11 mouse cellular contexts compared by ENCODE assay signal in genomic region chrX:103674674-103675073, GRCm38 (mm10). TPM values are rescaled to one million over a fixed set of nuclear protein-coding genes. Genes with fewer than 3 reads are reported as not detected.
DNase-seq lines count a peak whose midpoint lies in the region; ATAC-seq and TF ChIP-seq lines count a peak whose summit lies in the region.
"Had no signal": no experiment of that assay in that cellular context is flagged by ENCODE, and none has a peak within 500 bp of the region (broad histone marks: within the 10 kb centered on the region; RNA-seq: fewer than 3 reads in every experiment).

No protein-coding gene starts in this region.

- ATAC-seq in hindbrain, embryonic 14.5 days (ENCODE audit: low FRiP score): no peak
- ATAC-seq in hindbrain, embryonic 12.5 days (ENCODE audit: low FRiP score): no peak
- ATAC-seq in midbrain, embryonic 14.5 days (ENCODE audit: low FRiP score, low TSS enrichment): no peak
- no peak for ATAC-seq in midbrain, embryonic 15.5 days (replicated peaks)

- H3K36me3 ChIP-seq in hindbrain, embryonic 14.5 days (replicated peaks; ENCODE audit: control insufficient read depth, insufficient read depth): no peaks in the 10 kb centered on the region
- H3K36me3 ChIP-seq in hindbrain, embryonic 12.5 days: no peaks in the 10 kb centered on the region
- H3K36me3 ChIP-seq in midbrain, embryonic 14.5 days (ENCODE audit: control insufficient read depth, insufficient read depth, low read length): no peaks in the 10 kb centered on the region
- H3K36me3 ChIP-seq in midbrain, embryonic 15.5 days (replicated peaks): no peaks in the 10 kb centered on the region
- H3K36me3 ChIP-seq: hindbrain, embryonic 13.5 days had no signal

- peak; percentile 27; the same call in 1 of the 2 replicates for TF ChIP-seq CTCF in brain, embryonic 14.5 days (IDR thresholded peaks at IDR 0.05; ENCODE audit: borderline replicate concordance, extremely low read depth, insufficient read depth, insufficient read length)

- peak; percentile 50 for DNase-seq in hindbrain, embryonic 14.5 days (ENCODE audit: low spot score)
- DNase-seq in midbrain, embryonic 14.5 days: peak; percentile 39
- DNase-seq in brain, embryonic 14.5 days (ENCODE audit: low read depth): peak; percentile 12
- DNase-seq in yolk sac, embryonic 10.5 days (ENCODE audit: low spot score): peak; percentile 16
- no peak for DNase-seq in left cerebral cortex, postnatal 36 days (ENCODE audit: low spot score in 2 of 2)
- no peak for DNase-seq in layer of hippocampus, postnatal 36 days

- H3K9ac ChIP-seq in hindbrain, embryonic 14.5 days: no peak overlapping the region
- H3K9ac ChIP-seq in hindbrain, embryonic 12.5 days: no peak overlapping the region
- H3K9ac ChIP-seq in midbrain, embryonic 14.5 days (replicated peaks; ENCODE audit: low read length): no peak overlapping the region
- no peak overlapping the region for H3K9ac ChIP-seq in midbrain, embryonic 15.5 days
- H3K9ac ChIP-seq: hindbrain, embryonic 13.5 days had no signal

- no peaks in the 10 kb centered on the region for H3K4me1 ChIP-seq in hindbrain, embryonic 14.5 days (replicated peaks; ENCODE audit: control insufficient read depth, insufficient read depth, low read length)
- H3K4me1 ChIP-seq in hindbrain, embryonic 12.5 days: no peaks in the 10 kb centered on the region
- H3K4me1 ChIP-seq in midbrain, embryonic 14.5 days (ENCODE audit: control insufficient read depth, insufficient read depth, low read length): no peaks in the 10 kb centered on the region
- H3K4me1 ChIP-seq in midbrain, embryonic 15.5 days: no peaks in the 10 kb centered on the region
- H3K4me1 ChIP-seq: hindbrain, embryonic 13.5 days had no signal

- no peak overlapping the region for H3K27ac ChIP-seq in hindbrain, embryonic 14.5 days
- H3K27ac ChIP-seq in hindbrain, embryonic 12.5 days: no peak overlapping the region
- no peak overlapping the region for H3K27ac ChIP-seq in midbrain, embryonic 14.5 days (replicated peaks; ENCODE audit: low read depth, low read length)
- no peak overlapping the region for H3K27ac ChIP-seq in midbrain, embryonic 15.5 days
- H3K27ac ChIP-seq: hindbrain, embryonic 13.5 days had no signal

- intact Hi-C loops in left cerebral cortex, postnatal 36 days (cut with DNase I): loop anchor here (5.0 kb wide), 1 partner anchor 192 kb away; no protein-coding TSS in a partner anchor

- WGBS in hindbrain, embryonic 14.5 days: 22% methylated on average over 2 of the region's 2 CpGs
- 25% methylated on average over 2 of the region's 2 CpGs for WGBS in hindbrain, embryonic 12.5 days
- 34% methylated on average over 2 of the region's 2 CpGs for WGBS in midbrain, embryonic 14.5 days
- WGBS in midbrain, embryonic 15.5 days: 19% methylated on average over 2 of the region's 2 CpGs

- peaks cover 39% of the 10 kb centered on the region for H3K27me3 ChIP-seq in hindbrain, embryonic 14.5 days (ENCODE audit: control insufficient read depth, insufficient read depth, low read length)
- peaks cover 47% of the 10 kb centered on the region for H3K27me3 ChIP-seq in hindbrain, embryonic 12.5 days
- peaks cover 8% of the 10 kb centered on the region; the same call in 1 of the 2 replicates for H3K27me3 ChIP-seq in midbrain, embryonic 14.5 days (ENCODE audit: control insufficient read depth, insufficient read depth, low read length)
- H3K27me3 ChIP-seq in midbrain, embryonic 15.5 days (replicated peaks): peaks cover 23% of the 10 kb centered on the region

- no peak for TF ChIP-seq POLR2A in brain, embryonic 14.5 days (IDR thresholded peaks at IDR 0.05; ENCODE audit: borderline replicate concordance, extremely low read depth, insufficient read depth, insufficient read length, poor library complexity, severe bottlenecking)

- H3K9me3 ChIP-seq in hindbrain, embryonic 14.5 days (ENCODE audit: control insufficient read depth, low read length): no peaks in the 10 kb centered on the region
- no peaks in the 10 kb centered on the region for H3K9me3 ChIP-seq in hindbrain, embryonic 12.5 days (replicated peaks)
- H3K9me3 ChIP-seq in midbrain, embryonic 14.5 days (ENCODE audit: control insufficient read depth, low read length): no peaks in the 10 kb centered on the region
- no peaks in the 10 kb centered on the region for H3K9me3 ChIP-seq in midbrain, embryonic 15.5 days
- H3K9me3 ChIP-seq: hindbrain, embryonic 13.5 days had no signal

- H3K4me2 ChIP-seq in hindbrain, embryonic 14.5 days (replicated peaks): no peak overlapping the region
- H3K4me2 ChIP-seq in hindbrain, embryonic 12.5 days (replicated peaks): no peak overlapping the region
- H3K4me2 ChIP-seq in midbrain, embryonic 14.5 days (ENCODE audit: low read length): no peak overlapping the region
- no peak overlapping the region for H3K4me2 ChIP-seq in midbrain, embryonic 15.5 days
- H3K4me2 ChIP-seq: hindbrain, embryonic 13.5 days had no signal

- H3K4me3 ChIP-seq in hindbrain, embryonic 14.5 days (replicated peaks; ENCODE audit: low read length): no peak overlapping the region
- H3K4me3 ChIP-seq in hindbrain, embryonic 12.5 days: no peak overlapping the region
- no peak overlapping the region for H3K4me3 ChIP-seq in midbrain, embryonic 14.5 days (replicated peaks; ENCODE audit: low read depth, low read length)
- H3K4me3 ChIP-seq in midbrain, embryonic 15.5 days: no peak overlapping the region
- H3K4me3 ChIP-seq: hindbrain, embryonic 13.5 days had no signal

RNA-seq across cellular contexts. Expression of gene Zcchc13, which starts 44.3 kb away (rescaled TPM):
- polyA plus RNA-seq in hindbrain, embryonic 14.5 days (2014; fragmentation: Nextera tagmentation; extraction: Ambion mirVana): not detected in 2 replicates
- not detected in 2 replicates for polyA plus RNA-seq in hindbrain, embryonic 12.5 days (2016; fragmentation: Nextera tagmentation; extraction: Ambion mirVana)
- polyA plus RNA-seq in midbrain, embryonic 14.5 days (2014; fragmentation: Nextera tagmentation; extraction: Ambion mirVana): not detected in 2 replicates
- polyA plus RNA-seq in midbrain, embryonic 15.5 days (2015; fragmentation: Nextera tagmentation; extraction: Ambion mirVana): not detected in 2 replicates
- not detected in 2 replicates for polyA plus RNA-seq in brain, embryonic 14.5 days (2012; rRNA removed)
- total RNA-seq in left cerebral cortex, postnatal 36 days (2021): not detected
- total RNA-seq in layer of hippocampus, postnatal 36 days (2021): not detected
- total RNA-seq: gastrocnemius, adult 18-20 months had no signal
- polyA plus RNA-seq: hindbrain, embryonic 13.5 days; lung, embryonic 16.5 days had no signal

Comparison
In these comparisons a context has a peak if more than half of its experiments do, and no peak if none do; other contexts are left out.
1. DNase-seq: peak in hindbrain, embryonic 14.5 days (single experiment), midbrain, embryonic 14.5 days (single experiment), brain, embryonic 14.5 days (single experiment) and yolk sac, embryonic 10.5 days (single experiment); none in left cerebral cortex, postnatal 36 days (0 of 2) and layer of hippocampus, postnatal 36 days (0 of 2).